Mouse (Mus musculus) heart, postnatal 0 days (tissue): ENCODE data around the gene Prps1l3. TPM values are rescaled to one million over a fixed set of nuclear protein-coding genes. Genes with fewer than 3 reads are reported as not detected.

Experiments used
- ATAC-seq: fragments of 200-750 bp; cut with Nextera tagmentation; 2 replicates; pipeline ENCODE4 v1.8.0; 2017; ENCODE audit warnings: low read depth, moderate number of reproducible peaks, moderate library complexity; ENCODE audit not compliant: insufficient read depth
- DNase-seq: peaks from one replicate; pipeline ENCODE4 v3.0.0-alpha.2; 2016; ENCODE audit warnings: low spot score
- H3K27ac ChIP-seq: fragments of 300-500 bp; sonication (generic); 2 replicates; pipeline ENCODE4 v1.5.1; 2014; ENCODE audit warnings: low read depth, mild to moderate bottlenecking
- H3K27me3 ChIP-seq: fragments of 300-500 bp; sonication (generic); 2 replicates; pipeline ENCODE4 v1.6.1; 2014; ENCODE audit warnings: low read length, mixed read lengths; ENCODE audit not compliant: control insufficient read depth, insufficient read depth
- H3K36me3 ChIP-seq: fragments of 300-500 bp; sonication (generic); replicated peaks from 2 replicates; pipeline ENCODE4 v1.6.1; 2014; ENCODE audit warnings: low read length, mixed read lengths; ENCODE audit not compliant: control insufficient read depth, insufficient read depth
- H3K4me1 ChIP-seq: fragments of 300-500 bp; sonication (generic); 2 replicates; pipeline ENCODE4 v1.6.1; 2014; ENCODE audit warnings: antibody characterized with exemption; ENCODE audit not compliant: control insufficient read depth, insufficient read depth
- H3K4me2 ChIP-seq: fragments of 300-500 bp; sonication (generic); 2 replicates; pipeline ENCODE4 v1.6.1; 2014; ENCODE audit warnings: low read depth, mild to moderate bottlenecking, low read length, moderate library complexity
- H3K4me3 ChIP-seq: fragments of 300-500 bp; sonication (generic); 2 replicates; pipeline ENCODE4 v1.5.1; 2014; ENCODE audit warnings: low read depth, low read length
- H3K9ac ChIP-seq: fragments of 300-500 bp; sonication (generic); replicated peaks from 2 replicates; pipeline ENCODE4 v1.6.1; 2014; ENCODE audit warnings: low read depth, low read length, mixed read lengths
- H3K9me3 ChIP-seq: fragments of 300-500 bp; sonication (generic); replicated peaks from 2 replicates; pipeline ENCODE4 v1.6.1; 2016; ENCODE audit warnings: low read length; ENCODE audit not compliant: control insufficient read depth
- CTCF ChIP-seq: IDR thresholded peaks from 2 replicates; pipeline ENCODE4 v1.5.1; 2016; ENCODE audit warnings: antibody characterized with exemption, control low read depth, low read depth
- EP300 ChIP-seq: IDR thresholded peaks from 2 replicates; pipeline ENCODE4 v1.6.1; 2016; ENCODE audit warnings: antibody characterized with exemption, low read depth
- WGBS: fragments of 180-500 bp; shearing (Covaris S2); extraction: QIAGEN DNeasy Blood & Tissue Kit; methylation state at CpG from one replicate; pipeline ENCODE4 v1.1.7; 2014; 5-methylcytosine and 5-hydroxymethylcytosine counted together
- polyA plus RNA-seq: library from polyadenylated mRNA; unstranded; fragments of >200 nt; fragmentation: Nextera tagmentation; extraction: Ambion mirVana; gene quantifications from 2 replicates; pipeline ENCODE4 v1.2.1, GENCODE M21; 2015
- total RNA-seq: library from RNA; depleted of rRNA; stranded (reverse); fragments of >200 nt; gene quantifications from 2 replicates; pipeline ENCODE4 v1.2.3, GENCODE M21; 2014; ENCODE audit warnings: low replicate concordance; rRNA removed

The Prps1l3 gene
- total RNA-seq (29.7 and 31.2 TPM in 2 replicates), polyA plus RNA-seq (18.6 and 19.3 TPM in 2 replicates)

DNA sequence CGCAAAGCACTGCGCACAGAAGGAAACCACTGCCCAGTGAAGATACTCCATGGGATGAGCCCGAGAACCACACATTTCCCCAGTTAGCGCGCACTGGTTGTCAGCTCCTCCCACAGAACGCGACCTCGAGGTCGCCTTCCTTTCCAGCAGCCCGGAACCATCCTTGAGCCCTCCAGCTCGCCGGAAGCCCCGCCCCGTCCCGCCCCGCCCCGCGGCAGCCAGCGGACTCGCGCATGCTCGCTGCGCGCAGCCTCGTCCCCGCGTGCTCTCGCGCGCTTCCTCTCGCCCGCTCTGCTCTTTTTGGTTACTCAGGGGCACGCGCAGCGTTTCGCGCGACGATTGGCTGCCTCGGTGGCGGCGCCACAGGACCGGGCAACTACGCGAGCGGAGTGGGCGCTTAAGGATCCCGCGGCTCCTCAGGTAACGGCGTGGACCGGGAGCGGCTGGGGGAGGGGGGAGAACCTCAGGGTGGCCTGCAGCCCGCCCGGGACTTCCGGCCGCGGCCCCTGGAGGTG lies at the start of gene Prps1l3, which contains the start of gene Mipol1:
Gene Prps1l3 (plus strand): TSS at position 221 of the 515 bp plus-strand sequence.
Gene Mipol1 (plus strand): TSS at position 236 of the 515 bp plus-strand sequence.
- ATAC-seq = peak; percentile 99
- peak within 1 kb of the TSS; percentile 70 for H3K4me2 ChIP-seq
- peak within 1 kb of the TSS; percentile 88 for H3K27ac ChIP-seq
- H3K4me1 ChIP-seq = 0 out of 2 replicates have a peak, but pooled peaks cover 9% of the 10 kb centered on the region
- peak within 1 kb of the TSS; percentile 77 for H3K9ac ChIP-seq
- WGBS = 1% methylated on average over 52 of the region's 58 CpGs
- DNase-seq = peak; percentile 91
- peak within 1 kb of the TSS; percentile 84 for H3K4me3 ChIP-seq
- H3K9me3 ChIP-seq = no peaks in the 10 kb centered on the region
- TF ChIP-seq EP300 (no peak), CTCF (no peak)
- H3K36me3 ChIP-seq = no peaks in the 10 kb centered on the region
- H3K27me3 ChIP-seq = no peaks in the 10 kb centered on the region

DNA sequence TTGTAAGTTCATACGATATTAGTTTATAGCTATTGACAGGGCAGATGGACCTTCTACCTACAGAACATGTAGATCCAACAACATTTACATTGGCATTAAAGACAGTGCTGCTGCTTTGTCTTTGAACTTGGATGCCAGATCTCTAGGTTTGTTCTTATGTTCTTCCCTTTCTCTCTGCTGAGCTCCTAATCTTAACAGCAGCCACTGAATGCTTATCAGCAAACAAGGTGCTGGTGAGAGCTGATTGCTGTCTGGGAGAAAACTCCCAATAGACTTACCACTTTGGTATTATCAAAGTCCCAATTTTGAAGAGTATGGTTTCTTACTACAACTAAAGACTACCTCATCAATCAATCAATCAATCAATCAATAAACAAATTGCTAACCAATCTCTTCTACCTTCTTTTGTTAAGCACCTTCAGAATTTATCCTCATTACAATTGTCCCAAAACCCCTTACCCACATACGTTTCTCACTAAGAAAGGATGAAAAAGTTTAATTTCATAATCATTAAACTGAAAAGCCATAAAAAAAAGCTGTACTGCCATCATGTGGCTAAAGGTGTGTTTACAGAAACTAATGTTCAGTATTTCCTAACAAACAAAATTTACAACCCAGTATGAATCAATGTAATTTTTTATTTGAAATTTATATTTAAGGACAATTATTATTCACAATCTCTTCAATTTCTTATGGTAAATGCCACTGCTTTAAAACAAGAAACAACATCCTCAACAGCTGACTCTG lies 45.6 kb upstream of the Prps1l3 start:
- no peak for ATAC-seq
- H3K4me1 ChIP-seq = no peaks in the 10 kb centered on the region
- WGBS = 49% methylated on average over 2 of the region's 2 CpGs
- H3K9ac ChIP-seq = no peak overlapping the region
- H3K27me3 ChIP-seq = no peaks in the 10 kb centered on the region
- DNase-seq = no peak
- H3K36me3 ChIP-seq = no peaks in the 10 kb centered on the region
- H3K4me3 ChIP-seq = no peak overlapping the region
- H3K27ac ChIP-seq = no peak overlapping the region
- no peak for TF ChIP-seq EP300
- peak; percentile 27; the same call in 1 of the 2 replicates for TF ChIP-seq CTCF
- no peak overlapping the region for H3K4me2 ChIP-seq
- no peaks in the 10 kb centered on the region for H3K9me3 ChIP-seq

DNA sequence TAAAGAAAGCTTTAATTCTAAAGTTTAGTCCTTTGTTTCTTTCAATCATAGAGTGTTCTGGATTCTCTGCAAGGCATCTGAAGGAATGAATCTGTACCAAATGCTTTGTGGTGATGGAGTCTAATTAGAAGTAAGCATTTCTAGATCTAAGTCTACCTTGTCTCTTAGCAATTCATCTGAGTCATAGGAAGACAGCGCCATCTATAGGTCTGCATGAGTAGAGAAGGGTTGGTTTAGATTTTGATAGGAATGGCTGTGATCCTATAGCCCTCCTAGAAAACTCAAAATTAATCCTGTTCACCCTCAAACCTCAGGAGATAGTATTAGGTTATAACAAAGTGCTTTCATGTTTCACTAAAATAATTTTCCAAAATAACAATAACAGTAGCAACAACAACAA lies 44.7 kb upstream of the Prps1l3 start:
- DNase-seq (peak; percentile 15), ATAC-seq (no peak)
- TF ChIP-seq CTCF (peak; percentile 61), EP300 (no peak)
- Histone ChIP-seq H3K36me3 (no peaks in the 10 kb centered on the region), H3K9me3 (no peaks in the 10 kb centered on the region), H3K27ac (no peak overlapping the region), H3K27me3 (no peaks in the 10 kb centered on the region), H3K4me1 (no peaks in the 10 kb centered on the region), H3K4me3 (no peak overlapping the region), H3K9ac (no peak overlapping the region), H3K4me2 (no peak overlapping the region)
- WGBS = 0% methylated on average over 1 of the region's 1 CpGs

DNA sequence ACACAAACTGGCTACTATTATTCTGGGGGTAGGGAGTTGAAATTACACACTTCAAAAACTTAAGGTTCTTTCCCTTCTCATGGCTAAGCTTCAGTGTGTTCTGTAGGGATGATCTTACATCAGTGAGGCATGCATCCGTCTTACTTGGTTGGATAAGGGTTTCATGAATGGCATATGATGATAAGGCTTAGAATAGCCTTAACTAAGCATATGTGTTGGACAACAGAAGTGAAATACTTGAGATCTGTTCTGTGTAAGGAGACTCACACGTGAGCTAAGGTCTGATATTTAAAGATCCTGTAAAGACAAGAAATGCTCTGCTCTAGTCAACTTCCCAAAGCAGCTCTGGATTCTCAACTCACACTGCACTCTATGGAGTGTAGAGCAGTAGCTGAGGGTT lies 44.1 kb upstream of the Prps1l3 start:
- no peak overlapping the region for H3K4me3 ChIP-seq
- no peak overlapping the region for H3K9ac ChIP-seq
- DNase-seq (no peak), ATAC-seq (no peak)
- H3K4me1 ChIP-seq = no peaks in the 10 kb centered on the region
- H3K27ac ChIP-seq = no peak overlapping the region
- no peaks in the 10 kb centered on the region for H3K9me3 ChIP-seq
- WGBS = 42% methylated on average over 2 of the region's 2 CpGs
- no peaks in the 10 kb centered on the region for H3K36me3 ChIP-seq
- H3K27me3 ChIP-seq = peaks cover 3% of the 10 kb centered on the region; the same call in 1 of the 2 replicates
- no peak for TF ChIP-seq EP300
- no peak for TF ChIP-seq CTCF
- no peak overlapping the region for H3K4me2 ChIP-seq

DNA sequence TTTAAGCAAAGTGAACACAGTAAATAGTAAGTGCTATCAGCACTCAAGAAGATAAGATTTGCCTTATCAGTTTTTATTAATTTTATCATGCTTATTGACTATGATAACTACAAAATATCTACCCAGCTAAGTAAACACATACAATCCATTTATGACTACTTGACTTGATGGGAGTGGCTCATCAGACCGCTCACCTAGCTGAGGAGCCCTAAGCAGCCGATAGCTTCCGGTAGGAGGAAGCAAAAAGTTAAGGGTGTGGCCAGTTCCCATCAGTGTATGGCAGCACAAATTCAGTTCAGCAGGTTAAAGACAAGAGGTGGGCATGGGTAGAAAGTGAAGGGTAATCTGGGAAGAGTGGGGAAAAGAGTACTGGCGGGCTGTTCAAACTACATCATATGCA lies 43.2 kb upstream of the Prps1l3 start:
- Histone ChIP-seq H3K4me1 (no peaks in the 10 kb centered on the region), H3K27ac (no peak overlapping the region), H3K4me2 (no peak overlapping the region), H3K27me3 (peaks cover 3% of the 10 kb centered on the region; the same call in 1 of the 2 replicates), H3K4me3 (no peak overlapping the region), H3K36me3 (no peaks in the 10 kb centered on the region), H3K9me3 (no peaks in the 10 kb centered on the region), H3K9ac (no peak overlapping the region)
- TF ChIP-seq CTCF (no peak), EP300 (no peak)
- ATAC-seq (no peak), DNase-seq (no peak)
- WGBS = 88% methylated on average over 4 of the region's 4 CpGs
